Mouse (Mus musculus) lung, postnatal 0 days (tissue): ENCODE results near the gene Ogfrl1. TPM values are rescaled to one million over a fixed set of nuclear protein-coding genes. Genes with fewer than 3 reads are reported as not detected.

Experiments used
- ATAC-seq: fragments of 200-750 bp; cut with Nextera tagmentation; 2 replicates; pipeline ENCODE4 v1.8.0; 2017; ENCODE audit warnings: moderate library complexity
- DNase-seq: peaks from one replicate; pipeline ENCODE4 v3.0.0-alpha.2; 2016; ENCODE audit warnings: low spot score
- H3K27ac ChIP-seq: fragments of 300-500 bp; sonication (generic); 2 replicates; pipeline ENCODE4 v1.5.1; 2014; ENCODE audit warnings: antibody characterized with exemption, mild to moderate bottlenecking, low read length, mixed read lengths
- H3K27me3 ChIP-seq: fragments of 300-500 bp; sonication (generic); replicated peaks from 2 replicates; pipeline ENCODE4 v1.6.1; 2014; ENCODE audit warnings: low read length, mixed read lengths; ENCODE audit not compliant: insufficient read depth
- H3K36me3 ChIP-seq: fragments of 300-500 bp; sonication (generic); 2 replicates; pipeline ENCODE4 v1.6.1; 2014; ENCODE audit warnings: low read length, mixed read lengths; ENCODE audit not compliant: insufficient read depth
- H3K4me1 ChIP-seq: fragments of 300-500 bp; sonication (generic); 2 replicates; pipeline ENCODE4 v1.6.1; 2014; ENCODE audit warnings: antibody characterized with exemption, low read depth, low read length, mixed read lengths; ENCODE audit not compliant: insufficient read depth
- H3K4me2 ChIP-seq: fragments of 300-500 bp; sonication (generic); replicated peaks from 2 replicates; pipeline ENCODE4 v1.6.1; 2014; ENCODE audit warnings: low read depth, mild to moderate bottlenecking, low read length, moderate library complexity, mixed read lengths
- H3K4me3 ChIP-seq: fragments of 300-500 bp; sonication (generic); 2 replicates; pipeline ENCODE4 v1.5.1; 2014; ENCODE audit warnings: low read depth, low read length
- H3K9ac ChIP-seq: fragments of 300-500 bp; sonication (generic); replicated peaks from 2 replicates; pipeline ENCODE4 v1.6.1; 2014; ENCODE audit warnings: low read depth, mild to moderate bottlenecking
- H3K9me3 ChIP-seq: fragments of 300-500 bp; sonication (generic); 2 replicates; pipeline ENCODE4 v1.6.1; 2016; ENCODE audit warnings: low read length, mixed read lengths
- CTCF ChIP-seq: IDR thresholded peaks from 2 replicates; pipeline ENCODE4 v1.5.1; 2016; ENCODE audit warnings: antibody characterized with exemption, mild to moderate bottlenecking
- EP300 ChIP-seq: IDR thresholded peaks from 2 replicates; pipeline ENCODE4 v1.6.1; 2016; ENCODE audit warnings: antibody characterized with exemption, mild to moderate bottlenecking, control low read depth
- WGBS: fragments of 180-500 bp; shearing (Covaris S2); extraction: QIAGEN DNeasy Blood & Tissue Kit; methylation state at CpG from one replicate; pipeline ENCODE4 v1.1.7; 2014; 5-methylcytosine and 5-hydroxymethylcytosine counted together
- polyA plus RNA-seq: library from polyadenylated mRNA; unstranded; fragments of >200 nt; fragmentation: Nextera tagmentation; extraction: Ambion mirVana; gene quantifications from 2 replicates; pipeline ENCODE4 v1.2.1, GENCODE M21; 2015

Ogfrl1 gene
- polyA plus RNA-seq, 1 experiment from 2014 or later = 11.1 TPM

GRCm38 (mm10) chr1:23335726-23336363, 61.7 kb downstream of the Ogfrl1 start:
- no peak overlapping the region for H3K4me2 ChIP-seq
- no peak overlapping the region for H3K9ac ChIP-seq
- no peak overlapping the region for H3K27ac ChIP-seq
- TF ChIP-seq CTCF = no peak
- no peak for TF ChIP-seq EP300
- H3K4me3 ChIP-seq = no peak overlapping the region
- H3K36me3 ChIP-seq = no peaks in the 10 kb centered on the region
- WGBS = 80% methylated on average over 13 of the region's 13 CpGs
- no peaks in the 10 kb centered on the region for H3K9me3 ChIP-seq
- H3K27me3 ChIP-seq = no peaks in the 10 kb centered on the region
- no peaks in the 10 kb centered on the region for H3K4me1 ChIP-seq
- ATAC-seq (no peak), DNase-seq (no peak)

DNA sequence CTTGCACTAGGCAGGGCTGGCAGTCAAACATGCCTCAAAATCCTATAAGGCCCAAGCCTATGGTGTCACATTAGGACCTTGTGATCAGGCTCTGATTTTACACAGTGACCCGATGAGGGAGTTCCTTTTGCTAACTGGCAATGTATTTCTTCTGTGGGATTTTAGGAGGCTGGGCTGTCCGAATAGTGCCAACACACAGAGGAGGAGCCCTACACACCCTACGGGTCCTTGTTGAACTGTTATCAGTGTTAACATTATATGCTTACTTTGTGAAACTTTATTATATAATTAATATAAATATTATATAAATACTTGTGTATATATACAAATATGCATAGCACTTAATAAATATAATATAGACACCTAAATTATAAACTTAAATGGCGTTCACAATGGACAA, 62.5 kb downstream of the Ogfrl1 start:
- WGBS = 84% methylated on average over 4 of the region's 4 CpGs
- Histone ChIP-seq H3K27me3 (no peaks in the 10 kb centered on the region), H3K4me3 (no peak overlapping the region), H3K4me2 (no peak overlapping the region), H3K9ac (no peak overlapping the region), H3K9me3 (no peaks in the 10 kb centered on the region), H3K36me3 (no peaks in the 10 kb centered on the region), H3K27ac (no peak overlapping the region), H3K4me1 (no peaks in the 10 kb centered on the region)
- DNase-seq = no peak
- no peak for TF ChIP-seq EP300
- TF ChIP-seq CTCF = no peak
- ATAC-seq = no peak

DNA sequence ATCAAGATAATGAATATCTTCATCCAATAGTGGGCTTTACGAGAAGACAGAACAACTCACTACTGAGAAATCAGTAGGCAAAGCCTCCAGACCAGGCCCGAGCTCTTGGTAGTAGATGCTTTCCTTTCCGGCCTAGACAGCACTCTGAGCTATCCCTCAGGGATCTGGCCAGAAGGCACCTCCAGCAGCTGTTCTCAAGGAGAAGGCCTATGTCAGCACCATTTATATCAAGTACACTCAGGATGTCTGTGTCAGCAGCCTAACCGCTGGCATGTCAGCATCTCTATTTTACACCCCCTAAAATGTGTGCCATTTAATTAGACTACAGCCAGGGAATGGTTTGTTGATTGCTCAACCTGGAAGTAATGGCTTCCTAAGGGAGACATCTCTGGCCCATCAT, 65.4 kb downstream of the Ogfrl1 start:
- Histone ChIP-seq H3K4me2 (no peak overlapping the region), H3K27me3 (no peaks in the 10 kb centered on the region), H3K27ac (no peak overlapping the region), H3K4me1 (no peaks in the 10 kb centered on the region), H3K4me3 (no peak overlapping the region), H3K9me3 (no peaks in the 10 kb centered on the region), H3K9ac (no peak overlapping the region), H3K36me3 (no peaks in the 10 kb centered on the region)
- ATAC-seq = no peak
- TF ChIP-seq EP300 = no peak
- TF ChIP-seq CTCF = no peak
- WGBS = 91% methylated on average over 4 of the region's 4 CpGs
- DNase-seq = no peak

- Histone ChIP-seq H3K4me1 (no peaks in the 10 kb centered on the region), H3K27me3 (no peaks in the 10 kb centered on the region), H3K9ac (no peak overlapping the region), H3K27ac (no peak overlapping the region), H3K4me3 (no peak overlapping the region), H3K9me3 (no peaks in the 10 kb centered on the region), H3K36me3 (no peaks in the 10 kb centered on the region), H3K4me2 (no peak overlapping the region)
- ATAC-seq = no peak
- DNase-seq = no peak
- WGBS = 75% methylated on average over 7 of the region's 7 CpGs
- TF ChIP-seq CTCF (no peak), EP300 (no peak)
Measured at GRCm38 (mm10) chr1:23325160-23325559, 72.4 kb downstream of the Ogfrl1 start.

GRCm38 (mm10) chr1:23324226-23324625, 73.3 kb downstream of the Ogfrl1 start:
- H3K36me3 ChIP-seq = no peaks in the 10 kb centered on the region
- no peak overlapping the region for H3K4me3 ChIP-seq
- WGBS = 11% methylated on average over 5 of the region's 5 CpGs
- H3K4me2 ChIP-seq = no peak overlapping the region
- H3K27ac ChIP-seq = no peak overlapping the region
- DNase-seq = peak; percentile 64
- no peaks in the 10 kb centered on the region for H3K4me1 ChIP-seq
- H3K27me3 ChIP-seq = no peaks in the 10 kb centered on the region
- no peaks in the 10 kb centered on the region for H3K9me3 ChIP-seq
- ATAC-seq = no peak
- TF ChIP-seq CTCF (peak; percentile 59), EP300 (no peak)
- H3K9ac ChIP-seq = no peak overlapping the region

- Histone ChIP-seq H3K4me3 (no peak overlapping the region), H3K9ac (no peak overlapping the region), H3K4me2 (no peak overlapping the region), H3K27ac (no peak overlapping the region), H3K36me3 (no peaks in the 10 kb centered on the region), H3K27me3 (no peaks in the 10 kb centered on the region), H3K9me3 (no peaks in the 10 kb centered on the region), H3K4me1 (no peaks in the 10 kb centered on the region)
- TF ChIP-seq CTCF (no peak), EP300 (no peak)
- peak; percentile 17 for DNase-seq
- no peak; the same call in 1 of the 2 replicates for ATAC-seq
- 59% methylated on average over 11 of the region's 11 CpGs for WGBS
Measured at GRCm38 (mm10) chr1:23323286-23323685, 74.3 kb downstream of the Ogfrl1 start.

- TF ChIP-seq CTCF = no peak
- no peak for TF ChIP-seq EP300
- Histone ChIP-seq H3K4me1 (no peaks in the 10 kb centered on the region), H3K9me3 (no peaks in the 10 kb centered on the region), H3K27me3 (no peaks in the 10 kb centered on the region), H3K4me3 (no peak overlapping the region), H3K4me2 (no peak overlapping the region), H3K27ac (no peak overlapping the region), H3K9ac (no peak overlapping the region), H3K36me3 (no peaks in the 10 kb centered on the region)
- ATAC-seq (no peak), DNase-seq (no peak)
- WGBS = 82% methylated on average over 4 of the region's 4 CpGs
Measured at GRCm38 (mm10) chr1:23322208-23322607, 75.4 kb downstream of the Ogfrl1 start.
